Mouse (Mus musculus): ENCODE results near the gene Olfr320.
"Not testable (repeated sequence)": the region's sequence is repeated elsewhere in the genome, so short reads cannot be mapped to it uniquely, and the experiment has no call there.

Gene Olfr320

GRCm38 (mm10) chr11:58680799-58681198, at the start of gene Olfr320:
Gene Olfr320, plus strand, starts transcription at chr11:58681099.
- no peak for DNase-seq (ENCODE audit: low read depth)

- DNase-seq (ENCODE audit: low read depth): no peak
Observed at GRCm38 (mm10) chr11:58634878-58635277, 46.0 kb upstream of the Olfr320 start.

- no peak for DNase-seq (ENCODE audit: low read depth)
Observed at GRCm38 (mm10) chr11:58636376-58636977, 44.4 kb upstream of the Olfr320 start.

GRCm38 (mm10) chr11:58638176-58638701, 42.7 kb upstream of the Olfr320 start:
- DNase-seq (ENCODE audit: low read depth): no peak

GRCm38 (mm10) chr11:58640272-58640867, 40.5 kb upstream of the Olfr320 start, which contains the start of gene Trim58:
Gene Trim58, plus strand, starts transcription at chr11:58640465.
- DNase-seq (ENCODE audit: low read depth): no peak

- no peak for DNase-seq (ENCODE audit: low read depth)
Observed at GRCm38 (mm10) chr11:58641057-58641456, 39.8 kb upstream of the Olfr320 start.

- no peak for DNase-seq (ENCODE audit: low read depth)
Observed at GRCm38 (mm10) chr11:58641638-58642358, 39.1 kb upstream of the Olfr320 start.

- DNase-seq (ENCODE audit: low read depth): no peak
Observed at GRCm38 (mm10) chr11:58643350-58643749, 37.5 kb upstream of the Olfr320 start.

- DNase-seq (ENCODE audit: low read depth): no peak
Observed at GRCm38 (mm10) chr11:58655151-58655550, 25.7 kb upstream of the Olfr320 start.

GRCm38 (mm10) chr11:58658596-58658995, 22.3 kb upstream of the Olfr320 start, which contains the start of gene Olfr322:
Gene Olfr322, plus strand, starts transcription at chr11:58658782.
- DNase-seq (ENCODE audit: low read depth): no peak

- DNase-seq (ENCODE audit: low read depth): no peak
Observed at GRCm38 (mm10) chr11:58669252-58669651, 11.6 kb upstream of the Olfr320 start.

GRCm38 (mm10) chr11:58671825-58672224, 9.1 kb upstream of the Olfr320 start:
- no peak for DNase-seq (ENCODE audit: low read depth)

- no peak for DNase-seq (ENCODE audit: low read depth)
Observed at GRCm38 (mm10) chr11:58698862-58699261, 18.0 kb downstream of the Olfr320 start, which contains the start of gene Olfr319. Gene Olfr319, plus strand, starts transcription at chr11:58699162.

- DNase-seq (ENCODE audit: low read depth): no peak
Observed at GRCm38 (mm10) chr11:58709086-58709485, 28.2 kb downstream of the Olfr320 start.

- DNase-seq (ENCODE audit: low read depth): not testable (repeated sequence)
Observed at GRCm38 (mm10) chr11:58717723-58718122, 36.8 kb downstream of the Olfr320 start.

- DNase-seq (ENCODE audit: low read depth): no peak
Observed at GRCm38 (mm10) chr11:58719701-58720100, 38.8 kb downstream of the Olfr320 start.

GRCm38 (mm10) chr11:58723914-58724313, 43.0 kb downstream of the Olfr320 start, which contains the start of gene Olfr318:
Gene Olfr318, minus strand, starts transcription at chr11:58724014.
- DNase-seq (ENCODE audit: low read depth): no peak

GRCm38 (mm10) chr11:58727896-58728650, 47.2 kb downstream of the Olfr320 start:
- DNase-seq (ENCODE audit: low read depth): not testable (repeated sequence)

GRCm38 (mm10) chr11:58733372-58733771, 52.5 kb downstream of the Olfr320 start:
- DNase-seq (ENCODE audit: low read depth): no peak
